Mouse (Mus musculus) lung, embryonic 16.5 days (tissue): ENCODE results near the gene 4930555G01Rik. TPM values are rescaled to one million over a fixed set of nuclear protein-coding genes. Genes with fewer than 3 reads are reported as not detected.
"Not testable (repeated sequence)": the region's sequence is repeated elsewhere in the genome, so short reads cannot be mapped to it uniquely, and the experiment has no call there.

Source experiments
- ATAC-seq: fragments of 200-750 bp; cut with Nextera tagmentation; 2 replicates; pipeline ENCODE4 v1.8.0; 2017; ENCODE audit warnings: low read depth, mild to moderate bottlenecking, moderate library complexity
- H3K27ac ChIP-seq: fragments of 300-500 bp; sonication (generic); 2 replicates; pipeline ENCODE4 v1.5.1; 2014; ENCODE audit warnings: mild to moderate bottlenecking, control low read depth, low read length
- H3K27me3 ChIP-seq: fragments of 300-500 bp; sonication (generic); 2 replicates; pipeline ENCODE4 v1.6.1; 2014; ENCODE audit warnings: low read depth, low read length, mixed read lengths; ENCODE audit not compliant: control insufficient read depth, insufficient read depth
- H3K36me3 ChIP-seq: fragments of 300-500 bp; sonication (generic); 2 replicates; pipeline ENCODE4 v1.6.1; 2014; ENCODE audit warnings: low read length; ENCODE audit not compliant: control insufficient read depth, insufficient read depth
- H3K4me1 ChIP-seq: fragments of 300-500 bp; sonication (generic); replicated peaks from 2 replicates; pipeline ENCODE4 v1.6.1; 2014; ENCODE audit warnings: low read length, mixed read lengths; ENCODE audit not compliant: control insufficient read depth, insufficient read depth
- H3K4me2 ChIP-seq: fragments of 300-500 bp; sonication (generic); 2 replicates; pipeline ENCODE4 v1.6.1; 2014; ENCODE audit warnings: low read depth, low read length, control low read depth
- H3K4me3 ChIP-seq: fragments of 300-500 bp; sonication (generic); 2 replicates; pipeline ENCODE4 v1.5.1; 2014; ENCODE audit warnings: mild to moderate bottlenecking, low read length, control low read depth
- H3K9ac ChIP-seq: fragments of 300-500 bp; sonication (generic); 2 replicates; pipeline ENCODE4 v1.6.1; 2014; ENCODE audit warnings: low read length, control low read depth
- H3K9me3 ChIP-seq: fragments of 300-500 bp; sonication (generic); 2 replicates; pipeline ENCODE4 v1.6.1; 2016; ENCODE audit warnings: low read length; ENCODE audit not compliant: control insufficient read depth
- WGBS: fragments of 180-500 bp; shearing (Covaris S2); extraction: QIAGEN DNeasy Blood & Tissue Kit; methylation state at CpG from one replicate; pipeline ENCODE4 v1.1.7; 2014; 5-methylcytosine and 5-hydroxymethylcytosine counted together
- polyA plus RNA-seq: library from polyadenylated mRNA; unstranded; fragments of >200 nt; fragmentation: Nextera tagmentation; extraction: Ambion mirVana; gene quantifications from 2 replicates; pipeline ENCODE4 v1.2.1, GENCODE M21; 2015

The 4930555G01Rik gene
- polyA plus RNA-seq: not detected in 2 replicates

DNA sequence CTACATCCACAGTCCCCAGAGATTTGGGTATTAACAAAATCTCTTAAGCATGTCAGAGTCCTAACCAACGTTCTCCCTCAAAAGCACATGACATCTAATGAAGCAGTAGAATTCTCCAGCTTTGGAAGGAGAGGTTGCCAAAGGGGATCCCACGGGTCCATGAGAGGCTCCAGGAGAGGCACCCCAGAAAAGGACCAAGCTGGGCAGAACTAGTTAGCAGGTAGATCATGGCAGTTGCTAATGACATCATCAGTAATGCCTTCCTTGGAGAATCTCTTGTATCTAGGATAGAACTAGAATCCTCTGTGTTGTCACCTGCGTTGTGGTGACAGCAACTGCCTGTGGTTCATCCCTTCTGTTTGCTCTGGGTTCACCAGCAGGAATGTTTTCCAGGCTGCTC, at the start of gene 4930555G01Rik:
Gene 4930555G01Rik, plus strand, starts transcription at position 301 of the 400 bp plus-strand sequence.
- not testable (repeated sequence) for ATAC-seq, H3K9ac ChIP-seq

DNA sequence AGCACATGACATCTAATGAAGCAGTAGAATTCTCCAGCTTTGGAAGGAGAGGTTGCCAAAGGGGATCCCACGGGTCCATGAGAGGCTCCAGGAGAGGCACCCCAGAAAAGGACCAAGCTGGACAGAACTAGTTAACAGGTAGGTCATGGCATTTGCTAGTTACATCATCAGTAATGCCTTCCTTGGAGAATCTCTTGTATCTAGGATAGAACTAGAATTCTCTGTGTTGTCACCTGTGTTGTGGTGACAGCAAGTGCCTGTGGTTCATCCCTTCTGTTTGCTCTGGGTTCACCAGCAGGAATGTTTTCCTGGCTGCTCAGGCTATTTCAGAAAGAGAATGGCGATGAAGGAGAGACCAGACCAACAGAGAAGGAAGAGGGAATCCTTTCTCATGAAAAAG, 34.8 kb upstream of the 4930555G01Rik start, which contains the start of gene Gm3298:
Gene Gm3298, plus strand, starts transcription at position 301 of the 400 bp plus-strand sequence.
- not testable (repeated sequence) for ATAC-seq, H3K4me2 ChIP-seq, H3K9ac ChIP-seq, H3K36me3 ChIP-seq, H3K27me3 ChIP-seq, H3K4me1 ChIP-seq, H3K27ac ChIP-seq, H3K9me3 ChIP-seq, H3K4me3 ChIP-seq
- WGBS: 80% methylated on average over 1 of the region's 2 CpGs

More for the DNA sequence above, at the start of gene 4930555G01Rik:
- H3K4me1 ChIP-seq, H3K36me3 ChIP-seq, H3K4me3 ChIP-seq, H3K4me2 ChIP-seq, H3K27me3 ChIP-seq, H3K9me3 ChIP-seq, H3K27ac ChIP-seq: not testable (repeated sequence)
- whole genome bisulfite sequencing: no CpG with 5 or more reads among the region's 3 CpGs

DNA sequence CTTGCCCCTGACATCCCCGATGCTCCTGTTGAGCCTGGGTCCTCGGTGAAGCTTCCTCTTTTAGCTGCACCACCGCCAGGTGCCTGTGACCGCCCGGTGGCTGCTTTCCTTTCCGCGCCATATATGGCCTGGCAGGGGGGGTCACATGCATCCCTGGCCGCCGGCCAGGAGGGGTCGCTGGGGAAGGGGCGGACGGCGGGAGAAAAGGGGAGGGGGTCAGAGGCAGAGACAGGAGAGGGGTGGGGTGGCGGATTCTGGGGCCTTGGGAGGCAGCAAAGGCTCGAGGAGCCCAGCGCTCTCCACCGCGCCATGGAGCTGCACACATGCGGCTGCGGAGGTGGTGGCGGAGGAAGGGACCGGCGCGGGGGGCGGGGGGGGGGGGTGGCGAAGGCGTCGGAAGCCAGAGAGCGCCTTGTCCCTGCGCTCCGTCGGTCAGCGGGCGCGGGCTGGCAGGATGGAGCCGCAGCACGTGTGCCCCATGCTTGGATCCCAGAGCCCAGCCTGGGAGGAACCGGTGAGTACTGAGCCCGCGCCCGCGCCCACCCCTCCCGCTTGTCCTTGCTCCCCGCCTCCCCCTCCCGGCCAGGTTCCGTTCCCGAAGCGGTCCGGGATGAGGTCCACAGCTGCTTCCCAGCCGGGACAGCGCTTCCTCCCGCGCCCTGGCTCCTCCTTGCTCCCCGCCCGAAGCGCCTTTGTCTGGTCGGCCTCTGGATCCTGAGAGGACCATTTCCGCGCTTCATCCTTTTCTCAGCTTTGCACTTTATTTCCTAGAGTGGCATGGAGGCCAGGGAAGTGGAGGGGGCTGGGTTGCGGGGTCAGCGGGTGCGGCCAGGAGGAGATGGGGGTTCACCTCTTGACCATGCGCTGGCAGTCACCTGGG, 20.4 kb downstream of the 4930555G01Rik start, which contains the start of gene Gm8281:
Gene Gm8281, plus strand, starts transcription at position 430 of the 880 bp plus-strand sequence.
- not testable (repeated sequence) for H3K36me3 ChIP-seq, H3K27me3 ChIP-seq, H3K9me3 ChIP-seq, H3K4me1 ChIP-seq, ATAC-seq, H3K27ac ChIP-seq
- Histone ChIP-seq H3K4me3 (peak within 1 kb of the TSS; percentile 38), H3K9ac (peak within 1 kb of the TSS; percentile 24; the same call in 1 of the 2 replicates), H3K4me2 (peak within 1 kb of the TSS; percentile 56)
- WGBS: 3% methylated on average over 27 of the region's 63 CpGs

Other genes starting within 250 kb of the 4930555G01Rik start
- not detected in 2 replicates for gene Gm3269, start 212.5 kb upstream of the 4930555G01Rik start, polyA plus RNA-seq
- gene Gm3264, start 195.1 kb upstream of the 4930555G01Rik start, polyA plus RNA-seq: 0.45 and 0.99 TPM in 2 replicates
- gene Gm3278, start 158.2 kb upstream of the 4930555G01Rik start, polyA plus RNA-seq: not detected in 2 replicates
- not detected in 2 replicates for gene Gm8297, start 66.7 kb upstream of the 4930555G01Rik start, polyA plus RNA-seq
- 0.35 TPM in 1 of 2 replicates, not detected in the other for gene Gm3298, start 34.7 kb upstream of the 4930555G01Rik start, polyA plus RNA-seq
- gene Gm8281, start 20.4 kb downstream of the 4930555G01Rik start, polyA plus RNA-seq: 0.99 and 1.3 TPM in 2 replicates
- gene Gm8279, start 80.9 kb downstream of the 4930555G01Rik start, polyA plus RNA-seq: not detected in 2 replicates
- not detected in 2 replicates for gene Gm3317, start 113.9 kb downstream of the 4930555G01Rik start, polyA plus RNA-seq
- not detected in 2 replicates for gene Gm8271, start 135.2 kb downstream of the 4930555G01Rik start, polyA plus RNA-seq
- not detected in 2 replicates for gene Gm3526, start 210.0 kb downstream of the 4930555G01Rik start, polyA plus RNA-seq